Mouse (Mus musculus) cerebellum, postnatal 25 days (tissue): Measurements from ENCODE around the gene Nrf1.
A peak's percentile ranks its signal among the peaks of the same experiment; 100 is the strongest.

Source experiments
- DNase-seq, 2 experiments: peaks; one replicate each; pipeline ENCODE4 v3.0.0; 2021; ENCODE audit warnings: mixed read lengths in 2 of 2

The Nrf1 gene

DNA sequence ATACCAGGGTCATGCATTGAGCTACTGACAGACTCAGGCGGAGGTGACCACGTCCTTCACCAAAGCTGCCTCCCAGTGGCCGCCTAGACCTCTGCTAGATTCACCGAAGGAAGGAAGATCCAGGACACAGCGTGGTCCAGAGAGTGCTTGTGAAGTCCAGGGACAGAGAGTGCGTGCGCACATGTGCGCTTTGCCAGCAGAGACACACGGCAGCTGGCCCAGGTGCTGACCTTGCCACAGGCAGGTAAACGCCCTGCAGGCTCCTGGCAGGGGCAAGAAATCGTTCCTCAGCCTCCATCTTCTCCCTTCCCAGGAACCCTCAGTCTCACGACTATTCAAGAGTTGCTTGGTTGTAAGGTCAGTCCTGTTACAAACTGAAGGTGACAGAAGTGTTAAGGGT, 104.4 kb downstream of the Nrf1 start:
- no peak for DNase-seq

DNA sequence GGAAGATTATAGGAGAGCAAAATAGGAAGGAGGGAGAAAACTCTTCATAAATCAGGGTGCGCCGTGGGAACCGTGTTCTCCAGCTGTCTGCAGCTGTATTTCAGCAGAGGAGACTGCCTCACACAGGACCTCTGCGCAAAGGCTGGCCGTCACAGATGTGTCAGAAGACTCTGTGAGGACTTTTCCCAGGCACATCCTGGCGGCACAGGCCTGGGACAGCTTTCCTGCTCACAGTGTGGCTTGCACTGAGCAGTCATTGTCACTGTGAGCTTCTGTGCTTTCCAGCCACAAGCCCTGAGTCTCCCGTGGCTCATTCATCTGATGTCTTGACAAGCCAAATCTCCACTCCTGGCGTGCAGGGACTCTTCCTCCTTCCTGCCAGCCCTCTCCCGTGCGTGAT, 104.9 kb downstream of the Nrf1 start:
- DNase-seq = no peak

DNA sequence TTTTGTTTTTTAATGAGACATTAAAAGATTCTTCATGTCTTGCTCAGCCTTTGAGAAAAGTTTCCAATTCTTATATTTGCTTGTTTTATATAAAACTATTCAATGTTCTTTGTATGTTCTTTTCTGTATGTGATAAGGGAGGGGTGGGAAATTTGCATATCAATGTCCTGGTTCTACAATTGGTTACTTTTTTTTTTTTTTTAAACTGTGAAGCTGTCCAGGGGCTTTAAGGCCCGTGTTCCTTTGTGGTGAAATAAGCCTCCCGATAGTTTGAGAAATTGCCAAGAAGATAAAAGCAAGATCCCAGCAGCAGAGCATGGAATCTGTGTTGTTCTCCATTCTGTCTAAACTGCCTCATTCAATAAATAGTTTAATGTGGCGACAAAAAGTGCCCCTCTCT, 105.3 kb downstream of the Nrf1 start:
- no peak for DNase-seq

DNA sequence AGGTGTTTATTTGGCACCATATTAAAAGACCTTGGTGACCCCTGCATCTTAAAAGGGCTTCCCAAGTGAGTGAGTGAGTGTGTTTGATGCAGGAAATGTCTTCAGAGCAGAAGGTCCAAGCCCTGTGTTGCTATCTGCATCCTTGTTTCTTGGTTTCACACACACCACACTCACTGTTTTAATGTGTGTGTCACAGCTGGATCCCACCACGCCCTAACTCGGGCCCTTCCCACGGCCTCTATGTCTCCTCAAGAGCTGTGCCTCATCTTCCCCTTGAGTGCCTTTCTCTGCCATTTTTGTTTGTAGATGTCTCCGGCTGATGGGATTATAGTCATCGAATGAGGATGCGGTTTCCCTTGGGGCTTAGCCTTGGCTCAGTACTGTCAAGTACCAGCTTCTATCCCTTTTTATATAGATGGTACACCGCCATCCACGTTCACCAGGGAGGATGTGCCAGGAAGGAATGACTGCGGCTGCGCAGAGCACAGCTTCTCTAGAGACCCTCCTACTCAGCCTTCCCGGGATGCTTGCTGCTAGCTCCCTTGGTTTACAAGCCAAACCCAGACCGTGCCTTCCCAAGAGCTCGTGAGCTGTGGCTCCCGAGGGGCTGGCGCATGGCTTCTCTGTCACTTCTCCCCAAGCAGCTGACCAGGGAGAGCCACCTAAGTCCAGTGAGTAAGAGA, 106.1 kb downstream of the Nrf1 start:
- DNase-seq = no peak

GRCm38 (mm10) chr6:30159516-30160045, 111.8 kb downstream of the Nrf1 start:
- DNase-seq = no peak

GRCm38 (mm10) chr6:30160408-30160807, 112.6 kb downstream of the Nrf1 start:
- no peak for DNase-seq

GRCm38 (mm10) chr6:30161618-30162017, 113.8 kb downstream of the Nrf1 start:
- DNase-seq = no peak

- DNase-seq = no peak
These were observed 114.3 kb downstream of the Nrf1 start for GRCm38 (mm10) chr6:30162091-30162490.

DNA sequence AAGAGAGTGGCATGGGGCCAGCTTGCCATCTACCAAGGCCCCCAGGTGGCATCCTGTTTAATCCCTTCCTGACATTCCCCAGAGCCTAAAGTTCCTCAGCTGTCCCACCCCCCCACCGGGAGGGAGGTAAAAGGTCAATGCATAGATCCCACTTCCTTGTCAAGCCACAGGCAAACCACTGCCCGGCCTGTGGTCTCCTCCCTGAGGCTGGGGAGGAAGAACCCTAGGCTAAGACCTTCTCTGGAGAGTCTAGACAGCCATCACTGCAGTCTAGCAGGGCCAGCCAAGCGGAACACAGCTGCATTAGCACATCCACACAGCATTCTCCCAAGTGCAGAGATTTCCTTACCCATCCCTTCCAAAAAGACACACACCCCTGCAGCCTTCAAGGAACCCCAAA, 118.6 kb downstream of the Nrf1 start:
- no peak for DNase-seq

DNA sequence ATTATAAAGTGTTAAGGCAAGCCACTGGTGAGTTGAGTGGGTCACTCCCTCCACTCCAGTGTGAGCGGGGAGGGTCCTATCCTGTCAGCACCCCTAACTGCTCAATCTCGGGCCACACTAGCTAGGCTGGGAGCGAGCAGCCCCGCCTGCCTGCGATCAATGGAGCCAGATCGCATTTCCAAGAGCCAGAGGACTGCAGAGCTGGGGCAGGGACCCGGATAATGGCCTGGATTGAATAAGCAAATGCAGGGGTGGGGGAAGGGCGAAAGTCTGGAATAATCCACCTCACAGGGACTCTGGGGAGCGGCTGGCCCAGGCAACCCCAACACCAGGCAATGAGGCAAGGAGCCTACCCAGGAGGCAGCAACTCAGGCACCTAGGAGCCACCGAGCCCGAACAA, 119.4 kb downstream of the Nrf1 start:
- no peak for DNase-seq

DNA sequence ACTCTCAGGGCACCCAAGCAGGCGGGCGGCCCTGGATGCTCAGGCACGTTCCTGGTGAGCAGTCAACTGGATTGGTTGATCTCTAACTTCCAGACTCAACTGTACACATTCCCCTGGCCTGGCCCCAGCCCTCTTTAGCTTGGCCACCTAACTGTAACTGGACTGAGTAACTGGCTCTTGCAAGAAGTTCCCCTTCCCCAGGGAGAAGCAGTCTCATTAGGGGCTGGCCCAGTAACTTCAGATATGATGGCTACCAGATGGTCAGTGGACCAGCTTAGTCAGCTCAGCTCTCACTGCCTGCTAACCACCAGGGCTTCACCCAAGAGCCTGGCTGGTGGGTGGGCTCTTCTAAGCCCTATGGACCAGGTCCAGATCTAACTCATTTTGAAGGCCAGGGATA, 120.5 kb downstream of the Nrf1 start:
- DNase-seq = no peak

- DNase-seq = peak in 1 of 2 experiments; percentile 31
These were observed 121.4 kb downstream of the Nrf1 start for GRCm38 (mm10) chr6:30169148-30169547.

GRCm38 (mm10) chr6:30171226-30171625, 123.4 kb downstream of the Nrf1 start:
- no peak for DNase-seq

DNA sequence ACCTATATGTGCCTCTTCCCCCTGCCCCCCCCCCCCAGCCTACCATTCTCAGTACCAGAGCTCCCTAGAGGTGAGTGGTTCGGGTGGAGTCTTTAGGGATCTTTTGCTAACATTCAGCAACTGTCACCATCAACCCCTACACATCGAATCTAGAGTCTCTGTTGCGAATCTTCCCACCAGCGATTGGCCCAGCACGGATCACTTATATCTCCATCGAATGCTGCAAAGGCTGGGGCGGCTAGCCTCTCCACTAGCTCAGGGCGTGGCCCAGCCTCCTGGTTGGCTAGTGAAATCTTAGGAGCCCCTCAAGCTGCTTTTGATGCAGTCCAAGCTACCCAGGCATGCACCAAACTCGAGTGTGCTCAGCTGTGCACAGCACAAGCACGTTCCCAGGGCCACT, 124.2 kb downstream of the Nrf1 start:
- DNase-seq = no peak

GRCm38 (mm10) chr6:30172441-30172819, 124.6 kb downstream of the Nrf1 start:
- no peak for DNase-seq

DNA sequence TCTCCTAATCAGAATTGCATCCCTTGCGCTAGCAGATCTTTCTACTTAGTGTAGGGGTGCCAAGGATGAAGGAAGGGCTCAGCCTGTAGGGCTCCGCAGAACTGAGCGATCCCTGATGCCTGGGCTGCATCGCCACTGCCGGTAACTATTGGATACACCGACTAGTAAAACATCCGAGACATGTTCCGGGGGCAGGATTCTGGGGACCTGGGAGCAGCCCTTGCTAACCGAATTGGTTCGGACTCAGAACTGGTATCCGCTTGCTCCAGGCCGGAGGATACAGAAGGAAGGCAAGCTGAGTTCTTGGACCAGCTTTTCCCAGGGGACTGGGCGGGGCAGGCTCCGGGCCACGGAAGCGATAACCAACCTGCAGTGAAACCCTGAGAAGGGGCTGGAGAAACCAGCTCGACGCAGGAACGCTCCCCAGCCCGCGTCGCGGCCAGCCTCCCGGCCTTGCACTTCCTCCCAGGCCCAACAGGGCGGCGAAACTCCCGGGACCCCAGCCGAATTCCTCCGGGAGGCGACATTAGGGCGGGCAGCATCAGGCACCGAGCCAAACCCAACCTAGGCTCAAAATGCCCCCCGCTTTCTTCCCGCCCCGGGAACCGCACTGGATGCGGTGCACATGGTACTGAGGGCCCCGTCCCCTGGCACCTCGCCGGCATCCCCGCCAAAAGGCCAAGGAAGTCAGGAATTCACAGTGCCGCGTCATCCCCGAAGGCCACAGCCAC, 125.2 kb downstream of the Nrf1 start:
- peak in 1 of 2 experiments; percentile 44 for DNase-seq

DNA sequence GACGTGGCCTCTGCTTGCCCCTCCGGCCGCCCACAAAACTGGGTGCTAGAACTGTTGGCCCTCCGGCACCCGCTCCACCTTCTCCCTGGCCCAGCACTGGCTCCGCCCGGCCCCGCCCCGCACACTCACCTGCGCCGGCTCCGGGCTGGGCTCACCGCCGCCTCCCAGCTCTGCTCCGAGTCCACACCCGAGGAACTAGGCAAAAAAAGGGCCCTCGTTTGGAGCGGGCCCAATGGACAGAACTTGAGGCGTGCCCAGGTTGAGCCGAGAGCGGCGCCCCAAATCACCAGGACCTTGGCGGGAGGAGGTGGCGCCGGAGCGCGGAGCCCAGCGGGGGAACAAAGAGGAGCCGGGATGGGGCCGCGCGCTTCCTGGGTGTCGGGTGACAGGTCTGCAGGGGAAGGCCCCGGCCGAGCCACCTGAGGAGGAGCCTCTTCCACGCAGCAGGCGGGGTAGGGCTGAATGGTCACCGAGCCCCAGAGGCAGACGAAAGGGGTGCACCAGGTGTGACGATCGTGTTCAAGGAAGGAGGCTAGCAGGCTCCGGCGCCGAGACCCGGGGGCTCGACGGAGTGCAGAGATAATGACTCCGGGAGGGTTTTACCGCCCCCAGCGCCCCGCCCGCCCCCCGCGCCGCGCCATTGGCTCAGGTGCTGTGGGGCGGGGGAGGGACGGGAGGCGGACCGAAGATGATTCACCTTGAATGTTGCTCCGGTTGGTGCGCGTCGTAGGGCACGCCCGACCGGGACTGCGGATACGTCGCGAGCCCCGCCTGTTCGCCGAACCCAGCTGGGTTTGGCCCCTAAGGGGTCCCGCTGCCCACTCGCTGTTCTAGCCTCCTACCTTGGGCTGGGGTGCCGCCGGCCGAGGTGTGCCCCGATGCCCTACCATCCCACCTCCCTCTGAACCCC, 126.0 kb downstream of the Nrf1 start:
- DNase-seq = peak in 1 of 2 experiments; percentile 18

- DNase-seq = peak in 1 of 2 experiments; percentile 18
These were observed 126.9 kb downstream of the Nrf1 start for GRCm38 (mm10) chr6:30174461-30175224.

DNA sequence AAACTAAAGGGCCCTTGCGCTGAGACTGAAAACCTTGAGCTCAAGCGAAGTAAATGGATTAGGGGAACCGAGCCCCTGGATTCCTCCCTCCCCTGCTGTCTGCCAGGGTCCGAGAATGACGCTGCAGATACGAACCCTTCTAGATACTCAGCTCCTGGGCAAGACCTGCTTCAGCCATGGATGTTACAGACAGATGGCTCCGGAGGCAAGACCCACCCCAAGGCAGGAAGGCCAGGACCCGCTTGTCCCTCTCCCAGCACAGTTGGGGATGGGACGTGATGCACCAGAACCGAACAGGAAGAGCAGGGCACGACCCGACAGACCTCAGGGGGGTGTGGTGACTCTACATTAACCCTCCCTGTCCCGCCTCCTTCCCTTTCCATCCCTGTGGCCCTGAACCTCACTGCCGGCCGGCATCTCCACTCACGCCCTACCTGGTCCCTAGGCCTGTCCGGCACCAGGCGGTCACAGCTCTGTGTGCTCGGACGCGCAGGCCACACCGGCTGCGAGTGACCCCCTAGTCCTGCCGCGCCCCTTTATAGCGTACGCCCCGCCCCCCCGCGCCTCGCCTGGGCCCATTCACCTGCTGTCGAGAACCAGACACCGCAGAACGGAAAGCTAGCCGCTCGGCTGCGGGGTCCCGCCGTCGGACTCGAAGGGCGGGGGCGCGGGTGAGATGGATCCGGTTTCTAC, 127.6 kb downstream of the Nrf1 start:
- DNase-seq = peak in 1 of 2 experiments; percentile 19

- DNase-seq = no peak
These were observed 128.2 kb downstream of the Nrf1 start for GRCm38 (mm10) chr6:30175918-30176421.

DNA sequence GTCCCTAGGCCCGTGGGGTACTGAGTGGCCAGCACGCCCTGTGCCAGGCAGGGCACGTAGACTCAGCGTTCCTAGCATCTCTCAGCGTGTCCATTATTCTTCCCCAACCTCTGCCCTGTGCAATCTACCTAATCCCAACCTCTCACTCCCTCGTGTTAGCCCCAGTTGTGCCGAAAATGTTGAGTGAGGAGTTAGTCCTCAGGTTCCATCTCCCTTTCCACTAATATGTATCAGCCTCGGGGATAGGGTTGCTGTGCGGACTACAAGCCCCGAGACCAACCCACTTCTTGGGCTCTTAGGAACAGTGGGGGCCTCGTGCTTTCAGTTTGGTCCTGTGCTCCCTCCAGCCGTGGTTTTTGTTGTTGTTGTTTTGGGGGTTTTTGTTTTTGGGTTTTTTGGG, 128.7 kb downstream of the Nrf1 start:
- DNase-seq = no peak

- no peak for DNase-seq
These were observed 129.5 kb downstream of the Nrf1 start for GRCm38 (mm10) chr6:30177305-30177704.
